Mouse (Mus musculus) hindbrain, embryonic 16.5 days (tissue): ENCODE data around the gene Ndufs7. TPM values are rescaled to one million over a fixed set of nuclear protein-coding genes. Genes with fewer than 3 reads are reported as not detected.
"Not testable (repeated sequence)": the region's sequence is repeated elsewhere in the genome, so short reads cannot be mapped to it uniquely, and the experiment has no call there.

Source experiments
- ATAC-seq: fragments of 200-750 bp; cut with Nextera tagmentation; 2 replicates; pipeline ENCODE4 v1.8.0; 2017; ENCODE audit warnings: moderate TSS enrichment, moderate library complexity
- H3K27ac ChIP-seq: fragments of 300-500 bp; sonication (generic); 2 replicates; pipeline ENCODE4 v1.5.1; 2014; ENCODE audit warnings: low read depth, mild to moderate bottlenecking, control low read depth, low read length, moderate library complexity
- H3K27me3 ChIP-seq: fragments of 300-500 bp; sonication (generic); replicated peaks from 2 replicates; pipeline ENCODE4 v1.6.1; 2014; ENCODE audit warnings: low read length; ENCODE audit not compliant: control insufficient read depth, insufficient read depth
- H3K36me3 ChIP-seq: fragments of 300-500 bp; sonication (generic); 2 replicates; pipeline ENCODE4 v1.6.1; 2014; ENCODE audit warnings: mild to moderate bottlenecking, low read length, moderate library complexity, mixed read lengths; ENCODE audit not compliant: control insufficient read depth, insufficient read depth
- H3K4me1 ChIP-seq: fragments of 300-500 bp; sonication (generic); 2 replicates; pipeline ENCODE4 v1.6.1; 2014; ENCODE audit warnings: low read depth, low read length; ENCODE audit not compliant: control insufficient read depth, insufficient read depth
- H3K4me2 ChIP-seq: fragments of 300-500 bp; sonication (generic); 2 replicates; pipeline ENCODE4 v1.6.1; 2014; ENCODE audit warnings: mild to moderate bottlenecking, low read length, control low read depth, moderate library complexity
- H3K4me3 ChIP-seq: fragments of 300-500 bp; sonication (generic); 2 replicates; pipeline ENCODE4 v1.5.1; 2014; ENCODE audit warnings: mild to moderate bottlenecking, low read length, control low read depth, moderate library complexity
- H3K9ac ChIP-seq: fragments of 300-500 bp; sonication (generic); 2 replicates; pipeline ENCODE4 v1.6.1; 2014; ENCODE audit warnings: low read depth, mild to moderate bottlenecking, control low read depth, low read length, moderate library complexity
- H3K9me3 ChIP-seq: fragments of 300-500 bp; sonication (generic); 2 replicates; pipeline ENCODE4 v1.6.1; 2014; ENCODE audit warnings: mild to moderate bottlenecking, low read length, moderate library complexity; ENCODE audit not compliant: control insufficient read depth
- WGBS: fragments of 180-500 bp; shearing (Covaris S2); extraction: QIAGEN DNeasy Blood & Tissue Kit; methylation state at CpG from one replicate; pipeline ENCODE4 v1.1.7; 2014; 5-methylcytosine and 5-hydroxymethylcytosine counted together
- polyA plus RNA-seq: library from polyadenylated mRNA; unstranded; fragments of >200 nt; fragmentation: Nextera tagmentation; extraction: Ambion mirVana; gene quantifications from 2 replicates; pipeline ENCODE4 v1.2.1, GENCODE M21; 2015

Ndufs7 gene
- 349 and 361 TPM in 2 replicates for polyA plus RNA-seq

DNA sequence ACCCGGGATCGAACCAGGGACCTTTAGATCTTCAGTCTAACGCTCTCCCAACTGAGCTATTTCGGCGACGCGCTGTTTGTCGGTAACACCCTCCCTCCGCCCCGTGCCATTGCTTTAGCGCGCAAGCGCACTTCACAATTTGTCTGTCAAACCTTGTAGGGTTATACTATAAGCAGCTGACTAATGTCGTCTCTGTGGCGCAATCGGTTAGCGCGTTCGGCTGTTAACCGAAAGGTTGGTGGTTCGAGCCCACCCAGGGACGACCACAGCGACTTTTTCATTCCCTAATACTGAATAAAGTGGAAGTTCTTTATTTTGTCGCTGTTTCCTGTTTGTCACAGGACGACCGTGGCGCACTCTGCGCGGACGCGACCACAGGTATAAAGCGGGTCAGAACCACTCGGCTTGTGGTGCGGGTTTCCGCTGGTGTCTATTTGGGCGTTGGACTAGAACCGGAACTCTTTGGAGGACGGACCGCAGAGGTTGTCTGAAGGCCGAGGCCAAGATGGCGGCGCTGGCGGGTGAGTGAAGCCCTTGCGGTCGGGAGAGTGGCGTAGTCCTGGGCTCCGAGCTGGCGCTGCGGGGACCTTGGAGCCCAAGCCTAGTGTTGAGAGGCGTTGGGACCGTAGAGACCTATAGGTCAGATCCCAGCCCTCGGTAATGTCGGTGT is at the start of gene Ndufs7:
Ndufs7 (plus strand) TSS at position 151 of the 670 bp plus-strand sequence.
- H3K27ac ChIP-seq = peak within 1 kb of the TSS; percentile 93
- WGBS = under 1% methylated on average over 53 of the region's 53 CpGs
- H3K4me3 ChIP-seq = peak within 1 kb of the TSS; percentile 81
- peaks cover 17% of the 10 kb centered on the region for H3K4me1 ChIP-seq
- H3K9me3 ChIP-seq = no peaks in the 10 kb centered on the region
- H3K36me3 ChIP-seq = peaks cover 4% of the 10 kb centered on the region; the same call in 1 of the 2 replicates
- ATAC-seq = peak; percentile 94
- H3K9ac ChIP-seq = peak within 1 kb of the TSS; percentile 85
- H3K27me3 ChIP-seq = no peaks in the 10 kb centered on the region
- peak within 1 kb of the TSS; percentile 90 for H3K4me2 ChIP-seq

DNA sequence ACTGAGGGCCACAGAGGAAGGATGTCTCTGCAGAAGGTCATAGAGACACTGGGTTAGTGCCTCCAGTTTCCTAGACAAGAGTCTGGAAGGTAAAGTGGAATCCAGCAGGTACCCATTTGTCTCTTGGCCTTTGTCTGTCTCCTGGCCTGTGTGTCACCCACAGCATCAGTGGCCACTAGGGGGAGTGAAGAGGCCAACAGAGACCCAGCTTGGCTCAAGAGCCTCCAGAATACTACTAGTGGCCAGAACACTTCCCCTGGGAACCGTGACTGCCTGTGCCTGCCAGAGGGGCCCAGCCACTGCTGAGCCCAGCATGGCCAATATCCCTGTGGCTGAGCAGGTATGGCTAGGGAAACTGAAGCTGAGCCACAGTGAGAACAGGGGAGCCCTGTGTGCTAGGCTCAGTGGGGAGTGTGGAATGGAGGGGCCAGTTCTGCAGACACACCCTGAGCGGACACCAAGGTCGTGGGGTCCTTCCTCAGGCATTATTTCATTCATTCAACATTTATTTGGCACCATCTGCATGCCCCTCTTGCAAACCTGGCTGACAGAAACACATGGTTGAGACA is 49.4 kb upstream of the Ndufs7 start:
- peak; percentile 81 for ATAC-seq
- Histone ChIP-seq H3K27ac (no peak overlapping the region), H3K4me2 (no peak overlapping the region), H3K4me1 (no peaks in the 10 kb centered on the region; the same call in 1 of the 2 replicates), H3K4me3 (no peak overlapping the region), H3K36me3 (no peaks in the 10 kb centered on the region), H3K9me3 (no peaks in the 10 kb centered on the region), H3K27me3 (no peaks in the 10 kb centered on the region), H3K9ac (no peak overlapping the region)
- 54% methylated on average over 3 of the region's 3 CpGs for WGBS

DNA sequence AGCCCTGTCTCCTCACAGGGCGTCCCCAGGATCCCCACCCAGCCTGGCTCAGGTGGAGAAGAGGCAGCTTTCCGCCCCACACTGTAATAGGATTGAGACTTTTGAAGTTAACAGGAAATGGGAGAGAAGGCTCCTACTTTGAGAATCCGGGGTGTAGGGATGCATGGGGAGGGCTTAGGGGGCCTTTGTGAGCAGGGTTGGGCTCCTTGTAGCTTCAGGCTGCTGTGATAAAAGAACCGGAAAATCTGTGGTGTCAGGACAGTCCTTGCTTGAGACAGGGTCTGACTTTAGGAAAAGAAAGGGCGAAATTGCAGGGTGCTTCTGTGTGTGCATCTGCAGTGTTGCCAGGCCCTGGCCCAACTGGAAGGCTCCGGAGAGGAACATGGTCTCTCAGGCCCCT is 48.4 kb upstream of the Ndufs7 start:
- WGBS = 77% methylated on average over 6 of the region's 6 CpGs
- Histone ChIP-seq H3K9ac (no peak overlapping the region), H3K27me3 (no peaks in the 10 kb centered on the region), H3K4me2 (no peak overlapping the region), H3K4me3 (no peak overlapping the region), H3K36me3 (no peaks in the 10 kb centered on the region), H3K4me1 (no peaks in the 10 kb centered on the region; the same call in 1 of the 2 replicates), H3K9me3 (no peaks in the 10 kb centered on the region), H3K27ac (no peak overlapping the region)
- ATAC-seq = no peak

DNA sequence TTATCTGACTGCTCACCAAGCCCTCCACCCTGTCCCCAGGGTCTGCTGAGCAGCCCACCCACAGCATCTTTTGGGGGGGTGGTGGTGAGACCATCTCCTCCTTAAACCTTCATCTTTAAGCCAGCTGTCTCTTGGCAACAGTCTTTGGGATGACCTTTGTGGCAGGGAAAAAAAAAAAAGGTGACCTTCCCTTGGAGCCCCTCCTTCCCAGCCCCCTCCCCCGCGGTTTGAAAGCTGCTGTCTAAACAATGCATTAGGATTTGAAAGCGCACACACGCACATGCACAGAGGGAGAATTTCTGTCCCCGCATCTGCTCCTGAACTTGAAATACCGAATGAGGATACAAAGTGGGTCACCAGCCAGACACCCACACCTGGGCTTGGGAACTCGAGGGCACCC is 44.9 kb upstream of the Ndufs7 start:
- WGBS = 11% methylated on average over 7 of the region's 7 CpGs
- no peaks in the 10 kb centered on the region for H3K36me3 ChIP-seq
- no peak overlapping the region for H3K27ac ChIP-seq
- H3K9ac ChIP-seq = no peak overlapping the region
- ATAC-seq = no peak
- H3K4me3 ChIP-seq = no peak overlapping the region
- H3K27me3 ChIP-seq = no peaks in the 10 kb centered on the region
- no peak overlapping the region for H3K4me2 ChIP-seq
- peaks cover 5% of the 10 kb centered on the region for H3K4me1 ChIP-seq
- H3K9me3 ChIP-seq = no peaks in the 10 kb centered on the region

DNA sequence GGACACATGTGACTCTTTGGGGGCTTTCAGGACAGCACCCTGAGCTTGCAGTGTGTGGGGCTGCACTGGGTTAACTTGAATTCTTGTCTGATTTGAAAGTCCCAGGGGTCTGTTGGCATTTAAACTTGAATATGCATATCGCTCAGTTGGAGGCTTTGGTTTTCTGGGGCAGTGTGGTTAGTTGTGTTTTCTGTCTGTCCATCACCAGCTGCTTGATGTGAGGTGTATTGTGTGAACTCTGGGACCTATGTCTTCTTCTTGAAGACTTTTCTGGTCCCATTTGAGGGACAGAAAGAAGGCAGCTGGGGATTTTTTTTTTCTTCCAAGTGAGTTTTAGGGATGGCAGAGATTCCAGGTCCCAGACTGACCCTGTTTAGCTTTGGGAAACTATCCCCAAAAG is 41.7 kb upstream of the Ndufs7 start:
- Histone ChIP-seq H3K27ac (no peak overlapping the region), H3K4me2 (no peak overlapping the region), H3K4me3 (no peak overlapping the region), H3K9me3 (no peaks in the 10 kb centered on the region), H3K4me1 (peaks cover 8% of the 10 kb centered on the region), H3K36me3 (no peaks in the 10 kb centered on the region), H3K9ac (no peak overlapping the region), H3K27me3 (no peaks in the 10 kb centered on the region)
- 46% methylated on average over 1 of the region's 1 CpGs for WGBS
- ATAC-seq = no peak

DNA sequence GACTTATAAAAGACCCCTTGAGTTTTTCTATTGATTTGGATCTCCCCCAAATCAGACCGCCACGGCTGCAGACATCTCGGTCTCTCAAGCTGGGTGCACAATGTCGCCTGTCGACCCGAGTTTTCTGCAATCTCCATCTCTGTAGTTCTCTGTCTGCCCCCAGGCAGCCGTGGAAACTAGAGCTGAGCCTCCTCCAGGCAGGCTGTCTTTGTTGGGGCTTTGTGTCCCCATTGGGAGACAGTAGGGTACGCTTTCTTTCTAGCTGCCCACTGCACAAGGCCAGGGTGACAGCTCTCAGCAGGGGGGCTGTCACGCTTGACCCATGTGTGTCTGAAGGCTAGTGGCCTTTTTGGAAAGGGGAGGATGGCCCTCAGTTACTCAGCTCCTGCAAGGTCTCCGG is 41.2 kb upstream of the Ndufs7 start:
- H3K27ac ChIP-seq = no peak overlapping the region
- WGBS = 34% methylated on average over 10 of the region's 10 CpGs
- ATAC-seq = no peak
- no peaks in the 10 kb centered on the region for H3K27me3 ChIP-seq
- H3K4me1 ChIP-seq = peaks cover 8% of the 10 kb centered on the region
- no peak overlapping the region for H3K4me2 ChIP-seq
- no peak overlapping the region for H3K4me3 ChIP-seq
- no peaks in the 10 kb centered on the region for H3K36me3 ChIP-seq
- H3K9me3 ChIP-seq = no peaks in the 10 kb centered on the region
- H3K9ac ChIP-seq = no peak overlapping the region

DNA sequence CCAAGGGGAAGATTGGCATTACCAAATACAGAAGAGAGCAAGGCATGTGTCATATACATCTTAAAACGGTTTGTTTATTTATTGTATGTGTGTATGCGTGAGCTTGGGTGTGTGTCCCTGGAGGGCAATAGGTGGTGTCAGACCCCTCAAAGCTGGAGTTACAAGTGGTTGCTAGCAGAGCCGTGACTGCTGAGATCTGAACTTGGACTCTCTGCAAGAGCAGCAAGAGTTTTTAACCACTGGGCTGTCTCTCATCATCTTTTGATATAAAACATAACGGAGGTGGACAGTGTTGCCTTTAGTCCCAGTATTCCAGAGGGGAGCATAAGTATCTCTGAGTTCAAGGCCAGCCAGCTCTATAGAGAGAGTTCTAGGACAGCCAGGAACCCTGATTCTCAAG is 40.7 kb upstream of the Ndufs7 start:
- Histone ChIP-seq H3K9ac (no peak overlapping the region), H3K9me3 (no peaks in the 10 kb centered on the region), H3K36me3 (no peaks in the 10 kb centered on the region), H3K27me3 (no peaks in the 10 kb centered on the region), H3K4me3 (no peak overlapping the region), H3K27ac (no peak overlapping the region), H3K4me1 (peaks cover 8% of the 10 kb centered on the region), H3K4me2 (no peak overlapping the region; the same call in 1 of the 2 replicates)
- WGBS = 57% methylated on average over 4 of the region's 4 CpGs
- no peak for ATAC-seq

DNA sequence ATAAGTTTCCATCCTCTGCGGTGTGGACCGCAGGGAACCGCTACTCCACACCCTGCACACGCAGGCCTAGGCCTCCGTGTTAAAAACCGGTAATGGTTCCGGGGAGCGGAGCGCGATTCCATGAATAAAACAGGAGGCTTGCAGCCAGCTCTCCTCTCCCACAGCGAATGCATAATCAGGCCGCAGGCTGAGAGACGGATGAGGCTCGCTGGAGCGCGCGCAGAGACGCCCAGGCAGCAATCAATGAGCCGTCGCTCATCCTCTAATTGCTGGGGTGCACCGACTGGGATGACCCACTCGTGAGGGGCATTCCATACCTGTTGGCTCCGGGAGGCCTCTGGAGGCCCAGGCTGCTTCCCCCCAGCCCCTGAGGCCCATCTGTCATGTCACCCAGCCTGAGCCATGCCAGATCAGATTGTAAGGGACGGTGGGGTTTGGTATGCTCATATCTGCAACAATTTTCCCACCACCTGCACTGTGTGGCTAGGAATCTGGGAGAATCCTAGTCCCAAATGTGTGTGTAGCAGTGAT is 40.0 kb upstream of the Ndufs7 start:
- 6% methylated on average over 24 of the region's 24 CpGs for WGBS
- no peaks in the 10 kb centered on the region for H3K36me3 ChIP-seq
- H3K9me3 ChIP-seq = no peaks in the 10 kb centered on the region
- peak overlapping the region; percentile 37 for H3K9ac ChIP-seq
- no peak overlapping the region for H3K4me3 ChIP-seq
- no peaks in the 10 kb centered on the region for H3K27me3 ChIP-seq
- peak; percentile 79 for ATAC-seq
- peaks cover 8% of the 10 kb centered on the region for H3K4me1 ChIP-seq
- H3K27ac ChIP-seq = peak overlapping the region; percentile 36; the same call in 1 of the 2 replicates
- peak overlapping the region; percentile 45 for H3K4me2 ChIP-seq

DNA sequence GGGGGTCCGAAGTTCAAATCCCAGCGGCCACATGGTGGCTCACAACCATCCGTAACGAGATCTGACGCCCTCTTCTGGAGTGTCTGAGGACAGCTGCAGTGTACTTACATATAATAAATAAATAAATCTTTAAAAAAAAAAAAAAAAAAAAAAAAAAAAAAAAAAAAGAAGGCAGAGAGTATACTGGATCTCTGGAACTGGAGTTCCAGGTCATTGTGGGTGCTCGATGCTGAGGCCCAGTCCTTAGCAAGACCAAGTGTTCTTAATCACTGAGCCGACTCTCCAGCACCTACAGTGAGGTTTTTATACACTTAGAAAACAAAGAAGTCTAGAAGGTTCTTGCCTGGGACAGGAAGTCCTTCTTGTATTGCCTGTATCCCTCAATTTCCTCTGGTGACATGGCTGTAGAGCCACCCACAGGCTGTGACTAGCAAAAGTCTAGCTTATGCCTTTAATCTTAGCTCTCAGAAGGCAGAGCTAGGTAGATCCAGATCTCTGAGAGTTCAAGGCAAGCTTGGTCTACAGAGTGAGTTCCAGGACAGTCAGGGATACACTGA is 37.3 kb upstream of the Ndufs7 start:
- H3K4me2 ChIP-seq, ATAC-seq, H3K27me3 ChIP-seq, H3K4me3 ChIP-seq, H3K4me1 ChIP-seq, H3K9me3 ChIP-seq, H3K27ac ChIP-seq, H3K9ac ChIP-seq, H3K36me3 ChIP-seq: not testable (repeated sequence)
- WGBS = 72% methylated on average over 7 of the region's 7 CpGs
